Mouse (Mus musculus) lung, postnatal 10 days (tissue): ENCODE measurements around the gene Mrpl53.
A peak's percentile ranks its signal among the peaks of the same experiment; 100 is the strongest.

Experiments
- DNase-seq: peaks from one replicate; pipeline ENCODE4 v3.0.0; 2021

Gene Mrpl53

DNA sequence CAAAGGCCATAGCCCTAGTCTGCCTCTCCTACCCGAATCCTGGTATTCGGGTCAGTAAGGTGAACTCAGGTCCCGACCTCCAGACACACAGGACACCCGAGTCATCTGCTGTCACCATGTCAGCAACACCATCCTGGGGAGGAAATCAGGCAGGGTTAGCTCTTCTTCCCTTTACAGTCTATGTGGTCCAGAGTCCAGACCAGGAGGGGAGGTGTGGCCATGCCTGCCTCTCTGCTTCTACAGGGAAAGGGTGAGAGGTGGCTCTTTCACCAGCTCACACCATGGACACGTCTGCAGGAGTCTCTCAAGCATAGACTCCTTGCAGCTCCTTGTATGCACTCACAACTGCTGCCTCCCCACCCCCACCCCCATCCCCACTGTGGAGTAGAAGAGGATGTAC, 44.6 kb downstream of the Mrpl53 start:
- no peak for DNase-seq

- DNase-seq, result peak; percentile 33
Measured at GRCm38 (mm10) chr6:83155552-83156238, 46.9 kb downstream of the Mrpl53 start.

DNA sequence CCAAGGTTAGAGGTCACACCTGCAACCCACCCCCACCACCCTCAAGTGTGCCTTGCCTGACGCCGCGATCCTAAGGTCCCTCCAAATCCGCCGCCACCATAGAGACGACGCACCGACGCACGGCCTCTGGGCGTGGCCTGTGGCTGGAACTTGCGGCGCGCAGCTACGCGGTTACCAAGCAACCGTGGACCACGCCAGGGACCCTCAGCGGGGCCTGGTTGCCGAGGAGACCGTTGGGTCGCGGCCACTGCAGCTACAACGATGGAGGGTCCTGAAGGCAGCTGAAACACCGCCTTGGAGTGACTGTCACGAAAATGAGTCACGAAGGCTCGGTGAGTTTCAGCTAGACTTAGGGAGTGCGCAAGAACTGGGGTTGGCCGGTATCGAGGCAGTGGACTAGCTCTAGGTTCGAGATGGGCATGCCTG, 47.4 kb downstream of the Mrpl53 start, which contains the start of the genes Wdr54 and 1700003E16Rik:
Gene Wdr54 (minus strand): TSS at position 139 of the 426 bp plus-strand sequence.
Gene 1700003E16Rik (plus strand): TSS at position 146 of the 426 bp plus-strand sequence.
- peak; percentile 70 for DNase-seq

DNA sequence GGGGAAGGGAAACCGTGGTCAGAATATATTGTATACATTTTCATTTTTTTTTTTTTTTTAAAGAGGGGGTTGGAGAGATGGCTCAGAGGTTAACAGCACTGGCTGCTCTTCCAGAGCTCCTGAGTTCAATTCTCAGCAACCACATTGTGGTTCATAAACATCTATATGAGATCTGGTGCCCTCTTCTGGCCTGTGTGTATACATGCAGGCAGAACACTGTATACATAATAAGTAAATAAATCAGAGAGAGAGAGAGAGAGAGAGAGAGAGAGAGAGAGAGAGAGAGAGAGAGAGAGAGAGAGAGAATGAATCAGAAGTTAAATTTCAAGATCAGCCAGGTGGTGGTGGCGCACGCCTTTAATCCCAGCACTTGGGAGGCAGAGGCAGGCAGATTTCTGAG, 50.6 kb downstream of the Mrpl53 start:
- DNase-seq, result peak; percentile 69
